Mouse (Mus musculus): Measurements from ENCODE around the gene Serpinb8.

Gene Serpinb8

GRCm38 (mm10) chr1:107645086-107645485, 55.3 kb downstream of the Serpinb8 start:
- DNase-seq: no peak

- no peak for DNase-seq
Measured at GRCm38 (mm10) chr1:107657689-107658088, 67.9 kb downstream of the Serpinb8 start.

Measured in cerebellum, adult 11 months (tissue).